Comparison of ENCODE assay signal across 28 mouse cellular contexts in the genomic region with DNA sequence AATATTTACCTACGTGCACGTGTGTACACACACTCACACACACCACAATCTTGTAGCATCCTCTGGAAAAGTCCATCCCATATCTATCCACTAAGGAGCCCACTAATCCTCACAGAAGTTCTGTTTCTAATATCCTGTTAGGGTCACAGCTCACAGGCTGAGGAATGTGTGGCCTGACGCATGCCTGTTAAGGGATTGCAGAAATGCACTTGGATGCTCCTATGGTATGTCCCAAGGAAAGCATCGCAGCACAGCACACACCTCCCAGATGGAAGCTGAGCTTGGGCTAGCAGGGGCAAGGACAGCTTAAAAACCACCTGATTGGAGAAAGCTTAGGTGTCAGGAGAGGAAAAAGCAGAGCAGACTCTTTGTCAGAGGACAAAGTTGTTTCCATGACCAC.
A peak's percentile ranks its signal among the peaks of the same experiment; 100 is the strongest.
DNase-seq lines count a peak whose midpoint lies in the region; ATAC-seq and TF ChIP-seq lines count a peak whose summit lies in the region.
"Had no signal": no experiment of that assay in that cellular context is flagged by ENCODE, and none has a peak within 500 bp of the region (broad histone marks: within the 10 kb centered on the region; RNA-seq: fewer than 3 reads in every experiment).

No protein-coding gene starts in this region.

- TF ChIP-seq CTCF in lung, embryonic 14.5 days (IDR thresholded peaks at IDR 0.05; ENCODE audit: low read depth): no peak

- intact Hi-C loops in left cerebral cortex, postnatal 25 days (cut with DNase I): loop anchor here (5.0 kb wide), 1 partner anchor 1382 kb away; no protein-coding TSS in a partner anchor

- H3K9me3 ChIP-seq in lung, embryonic 14.5 days (ENCODE audit: low read depth, low read length): no peaks in the 10 kb centered on the region
- H3K9me3 ChIP-seq: embryonic facial prominence, embryonic 15.5 days; forebrain, embryonic 13.5 days; heart, embryonic 10.5 days; heart, embryonic 15.5 days; intestine, embryonic 15.5 days; liver, embryonic 12.5 days had no signal

- no peak for ATAC-seq in lung, embryonic 14.5 days (ENCODE audit: insufficient read depth)
- ATAC-seq: forebrain, embryonic 13.5 days; hindbrain, postnatal 0 days; intestine, embryonic 15.5 days; liver, embryonic 12.5 days; liver, postnatal 0 days; lung, postnatal 0 days had no signal

- H3K27ac ChIP-seq in lung, embryonic 14.5 days (ENCODE audit: low read depth): no peak overlapping the region
- H3K27ac ChIP-seq: embryonic facial prominence, embryonic 15.5 days; forebrain, embryonic 13.5 days; heart, embryonic 10.5 days; heart, embryonic 15.5 days; hindbrain, postnatal 0 days; intestine, embryonic 15.5 days; layer of hippocampus, adult 2 months; liver, embryonic 12.5 days; macrophage had no signal

- H3K4me1 ChIP-seq in lung, embryonic 14.5 days (ENCODE audit: insufficient read depth): no peaks in the 10 kb centered on the region
- H3K4me1 ChIP-seq: forebrain, embryonic 13.5 days; intestine, embryonic 15.5 days; liver, embryonic 12.5 days had no signal

- H3K27me3 ChIP-seq in lung, embryonic 14.5 days (ENCODE audit: insufficient read depth, low read length): no peaks in the 10 kb centered on the region
- H3K27me3 ChIP-seq: CH12.LX; embryonic facial prominence, embryonic 15.5 days; forebrain, embryonic 13.5 days; heart, embryonic 15.5 days; intestine, embryonic 15.5 days had no signal

- H3K4me3 ChIP-seq in lung, embryonic 14.5 days (ENCODE audit: low read depth, low read length): no peak overlapping the region
- H3K4me3 ChIP-seq: embryonic facial prominence, embryonic 15.5 days; forebrain, embryonic 13.5 days; heart, embryonic 10.5 days; heart, embryonic 15.5 days; intestine, embryonic 15.5 days; layer of hippocampus, adult 2 months; liver, embryonic 12.5 days had no signal

- H3K36me3 ChIP-seq in lung, embryonic 14.5 days (ENCODE audit: insufficient read depth): no peaks in the 10 kb centered on the region
- H3K36me3 ChIP-seq: embryonic facial prominence, embryonic 15.5 days; heart, embryonic 10.5 days; heart, embryonic 15.5 days; intestine, embryonic 15.5 days; liver, embryonic 12.5 days had no signal

- peak; percentile 18 for DNase-seq in lung, embryonic 14.5 days
- DNase-seq in lung, postnatal 14 days: no peak
- DNase-seq in embryo, embryonic 10.5 days (ENCODE audit: low spot score): peak; percentile 28
- DNase-seq in forelimb bud, embryonic 11.5 days (ENCODE audit: low read depth, low spot score): peak; percentile 27
- no peak for DNase-seq in left cerebral cortex, postnatal 25 days (ENCODE audit: low spot score in 2 of 2)
- no peak for DNase-seq in ovary, postnatal 14 days (ENCODE audit: low spot score)
- DNase-seq: adrenal gland, postnatal 14 days; cerebellum, adult 11 months; cerebellum, adult 9-11 months; gastrocnemius, postnatal 25 days; heart, adult 11 months; kidney, adult 2 months; kidney, postnatal 25 days; left cerebral cortex, postnatal 4 days; liver, postnatal 0 days; midbrain, embryonic 14.5 days; thymus, postnatal 4 days had no signal

- H3K4me2 ChIP-seq in lung, embryonic 14.5 days: no peak overlapping the region
- H3K4me2 ChIP-seq: embryonic facial prominence, embryonic 15.5 days; forebrain, embryonic 13.5 days; heart, embryonic 15.5 days; intestine, embryonic 15.5 days; liver, embryonic 12.5 days had no signal

- WGBS in lung, embryonic 14.5 days: 67% methylated on average over 4 of the region's 4 CpGs

- H3K9ac ChIP-seq in lung, embryonic 14.5 days: no peak overlapping the region
- H3K9ac ChIP-seq: embryonic facial prominence, embryonic 15.5 days; forebrain, embryonic 13.5 days; heart, embryonic 15.5 days; intestine, embryonic 15.5 days; liver, embryonic 12.5 days; liver, postnatal 0 days had no signal

Comparison
In these comparisons a context has a peak if more than half of its experiments do, and no peak if none do; other contexts are left out.
1. DNase-seq: peak in lung, embryonic 14.5 days (single experiment), embryo, embryonic 10.5 days (single experiment) and forelimb bud, embryonic 11.5 days (single experiment); none in lung, postnatal 14 days (single experiment), left cerebral cortex, postnatal 25 days (0 of 2) and ovary, postnatal 14 days (single experiment).